14 mouse cellular contexts compared by ENCODE assay signal in genomic region chr8:81865664-81866063, GRCm38 (mm10).
DNase-seq lines count a peak whose midpoint lies in the region; TF ChIP-seq lines count a peak whose summit lies in the region.
"Had no signal": no experiment of that assay in that cellular context is flagged by ENCODE, and none has a peak within 500 bp of the region (broad histone marks: within the 10 kb centered on the region; RNA-seq: fewer than 3 reads in every experiment).

No protein-coding gene starts in this region.

- TF ChIP-seq CTCF in lung, adult 2 months (IDR thresholded peaks at IDR 0.05; ENCODE audit: insufficient read depth, low read length) = no peak
- TF ChIP-seq CTCF in left cerebral cortex, adult 2 months (IDR thresholded peaks at IDR 0.05) = no peak

- no peak overlapping the region for H3K4me3 ChIP-seq in lung, adult 2 months (replicated peaks; ENCODE audit: extremely low read depth, low read depth, low read length)
- H3K4me3 ChIP-seq in left cerebral cortex, adult 2 months = no peak overlapping the region
- H3K4me3 ChIP-seq: embryonic facial prominence, embryonic 13.5 days; liver, embryonic 13.5 days; midbrain, embryonic 15.5 days had no signal

- peak; percentile 8 to 53 for DNase-seq in adrenal gland, adult (ENCODE audit: inconsistent age in 2 of 2, low spot score in 1 of 2)
- no peak for DNase-seq in adrenal gland, postnatal 10 days
- DNase-seq in urinary bladder, postnatal 14 days (ENCODE audit: low spot score) = peak; percentile 7
- DNase-seq in urinary bladder, postnatal 36 days (ENCODE audit: low spot score in 2 of 2) = no peak
- peak; percentile 12 for DNase-seq in lung, adult 2 months
- DNase-seq in right cerebral cortex, adult 2 months (ENCODE audit: low spot score in 2 of 2) = no peak
- DNase-seq in left cerebral cortex, adult 2 months (ENCODE audit: extremely low spot score in 1 of 2, low spot score in 2 of 2) = no peak
- no peak for DNase-seq in frontal cortex, postnatal 14 days (ENCODE audit: low spot score in 2 of 2)
- DNase-seq: adrenal gland, postnatal 25 days; cerebellum, adult 11 months; liver, embryonic 13.5 days had no signal

- no peak for TF ChIP-seq POLR2A in lung, adult 2 months (IDR thresholded peaks at IDR 0.05; ENCODE audit: borderline replicate concordance, extremely low read depth, low read depth, low read length)

- H3K4me1 ChIP-seq in lung, adult 2 months (ENCODE audit: control insufficient read depth, insufficient read depth, low read length) = peaks cover 2% of the 10 kb centered on the region
- H3K4me1 ChIP-seq: liver, embryonic 13.5 days; midbrain, embryonic 15.5 days had no signal

- WGBS in lung, adult 2 months = 40% methylated on average over 3 of the region's 3 CpGs

- intact Hi-C loops in left cerebral cortex, adult 2 months (cut with DNase I) = no loop called here

- no peak overlapping the region for H3K27ac ChIP-seq in left cerebral cortex, adult 2 months
- H3K27ac ChIP-seq: embryonic facial prominence, embryonic 13.5 days; hindbrain, embryonic 14.5 days; liver, embryonic 13.5 days; midbrain, embryonic 15.5 days had no signal

Comparison
In these comparisons a context has a peak if more than half of its experiments do, and no peak if none do; other contexts are left out.
1. DNase-seq: peak in adrenal gland, adult (2 of 2), urinary bladder, postnatal 14 days (single experiment) and lung, adult 2 months (single experiment); none in adrenal gland, postnatal 10 days (single experiment), urinary bladder, postnatal 36 days (0 of 2), right cerebral cortex, adult 2 months (0 of 2), left cerebral cortex, adult 2 months (0 of 2) and frontal cortex, postnatal 14 days (0 of 2).